Mouse (Mus musculus) liver, embryonic 14.5 days (tissue): ENCODE data around the gene Six1.

Experiments used
- CTCF ChIP-seq: IDR thresholded peaks from 2 replicates; pipeline ENCODE4 v1.5.1; 2016; ENCODE audit warnings: antibody characterized with exemption, low read depth, control low read depth
- EP300 ChIP-seq: IDR thresholded peaks from 2 replicates; pipeline ENCODE4 v1.6.1; 2016; ENCODE audit warnings: antibody characterized with exemption, low read depth

DNA sequence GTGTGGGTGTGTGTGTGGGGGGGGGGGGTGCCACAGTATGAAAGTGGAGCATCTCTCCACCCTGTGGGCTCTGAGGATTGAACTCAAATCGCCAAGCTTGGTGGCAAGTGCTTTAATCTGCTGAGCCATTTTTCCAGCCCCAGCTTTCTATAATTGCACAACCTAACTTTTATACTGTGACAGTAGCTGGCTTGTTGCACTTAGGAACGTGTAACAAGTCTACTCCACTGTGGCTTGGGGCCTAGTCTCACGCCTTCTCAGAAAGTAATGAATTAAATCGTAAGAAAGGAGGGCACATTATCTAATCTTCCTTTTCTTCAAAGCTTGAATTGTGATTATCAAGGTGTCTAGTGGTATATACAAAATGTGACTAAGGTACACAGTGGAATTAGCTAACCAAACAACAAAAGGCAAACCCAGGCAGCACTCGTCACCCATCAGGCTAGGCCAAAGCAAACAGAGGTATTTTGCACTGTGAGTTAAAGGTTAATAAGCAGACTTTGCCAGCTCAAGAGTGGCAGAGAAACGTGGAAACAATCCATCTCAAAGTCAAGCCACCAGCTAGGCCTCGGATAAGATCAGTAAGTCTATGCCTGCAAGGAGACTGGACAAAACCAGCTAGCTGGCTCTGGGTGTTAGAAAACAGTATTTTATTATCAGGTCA is 37.1 kb upstream of the Six1 start:
- no peak for TF ChIP-seq CTCF
- TF ChIP-seq EP300 = no peak
